Mouse (Mus musculus): ENCODE results near the gene Baz2a. TPM values are rescaled to one million over a fixed set of nuclear protein-coding genes. Genes with fewer than 3 reads are reported as not detected.
A peak's percentile ranks its signal among the peaks of the same experiment; 100 is the strongest.

Gene Baz2a
- total RNA-seq, 1 experiment from 2014 or later, result 17.8 TPM

- ATAC-seq (replicated peaks in 1 of 2; ENCODE audit: insufficient read depth in 1 of 2, low FRiP score in 2 of 2, low TSS enrichment in 1 of 2, low read depth in 1 of 2, poor library complexity in 2 of 2, severe bottlenecking in 2 of 2), result peak; percentile 71 to 73
Observed at GRCm38 (mm10) chr10:128094340-128094968, 3.1 kb downstream of the Baz2a start.

DNA sequence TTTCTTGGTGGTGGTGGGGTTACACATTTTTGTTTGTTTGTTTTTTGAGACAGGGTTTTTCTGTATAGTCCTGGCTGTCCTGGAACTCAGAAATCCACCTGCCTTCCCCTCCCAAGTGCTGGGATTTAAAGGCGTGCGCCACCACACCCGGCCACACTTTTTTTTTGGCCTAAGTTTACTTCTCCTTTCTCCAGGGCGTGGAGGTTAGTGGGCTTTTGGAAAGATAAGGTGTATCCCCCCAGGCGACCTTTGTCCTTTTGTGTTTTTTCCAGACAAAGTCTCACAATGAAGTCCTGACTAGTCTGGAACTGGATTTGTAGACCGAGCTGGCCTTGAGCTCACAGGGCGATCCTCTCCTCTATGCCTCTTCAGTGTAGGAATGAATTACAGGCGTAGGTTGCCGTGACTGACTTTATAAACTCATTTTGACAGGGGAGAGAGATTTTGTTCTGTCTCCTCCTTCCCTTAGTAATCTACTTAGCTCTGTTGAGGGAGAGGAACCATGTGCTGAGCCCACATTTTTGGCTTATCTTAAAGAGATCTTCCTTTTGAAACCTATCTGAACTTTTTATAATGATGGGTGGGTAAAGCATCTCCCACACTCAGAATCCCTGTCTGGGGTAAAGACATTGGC lies 3.7 kb downstream of the Baz2a start:
- ATAC-seq (replicated peaks in 1 of 2; ENCODE audit: insufficient read depth in 1 of 2, low FRiP score in 2 of 2, low TSS enrichment in 1 of 2, low read depth in 1 of 2, poor library complexity in 2 of 2, severe bottlenecking in 2 of 2), result no peak

GRCm38 (mm10) chr10:128096313-128096692 lies 4.9 kb downstream of the Baz2a start:
- no peak for ATAC-seq (replicated peaks in 1 of 2; ENCODE audit: insufficient read depth in 1 of 2, low FRiP score in 2 of 2, low TSS enrichment in 1 of 2, low read depth in 1 of 2, poor library complexity in 2 of 2, severe bottlenecking in 2 of 2)

DNA sequence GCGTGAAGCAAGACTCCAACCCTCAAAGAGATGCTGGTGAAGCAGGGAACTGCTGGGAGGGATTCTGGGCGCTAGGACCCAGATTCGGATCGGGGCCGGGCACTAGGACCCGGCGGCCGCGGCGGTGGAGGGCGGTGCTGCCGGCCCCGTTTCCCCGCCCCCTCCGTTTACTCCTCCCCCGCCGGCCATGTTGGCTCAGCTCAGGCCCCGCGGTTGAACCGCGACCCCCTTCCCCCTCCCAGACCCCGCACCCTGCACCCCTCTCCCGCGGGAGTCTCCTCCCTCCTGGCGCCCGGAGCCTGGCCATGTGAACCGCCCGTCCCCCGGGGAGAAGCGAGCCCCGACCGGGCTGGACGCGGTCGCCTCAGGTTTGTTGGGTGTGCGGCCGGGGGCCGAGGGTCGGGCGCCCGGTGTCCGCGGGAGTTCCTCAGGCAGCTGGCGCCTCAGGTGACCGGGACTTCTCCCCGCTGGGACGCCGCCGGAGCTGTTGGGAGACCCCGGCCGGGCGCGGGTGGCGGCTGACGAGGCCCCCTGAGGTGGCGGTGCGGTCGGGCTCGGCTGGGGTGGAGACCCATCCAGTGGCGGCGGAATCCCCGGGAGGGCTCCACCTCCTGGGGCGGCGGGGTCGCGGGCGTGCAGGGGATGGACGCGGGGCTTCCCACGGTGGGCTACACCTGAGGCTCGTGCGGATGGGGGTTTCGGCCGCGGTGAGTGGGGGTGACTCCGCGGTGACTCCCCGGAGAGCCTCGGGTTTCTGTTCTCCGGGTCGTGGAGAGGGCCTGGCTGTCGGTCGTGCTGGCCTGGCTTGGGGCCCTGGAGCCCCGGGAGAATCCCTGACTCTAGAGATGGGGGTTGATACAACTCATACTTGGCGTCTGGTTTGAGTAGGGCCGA lies 5.6 kb downstream of the Baz2a start:
- ATAC-seq (replicated peaks in 1 of 2; ENCODE audit: insufficient read depth in 1 of 2, low FRiP score in 2 of 2, low TSS enrichment in 1 of 2, low read depth in 1 of 2, poor library complexity in 2 of 2, severe bottlenecking in 2 of 2), result peak; percentile 43

DNA sequence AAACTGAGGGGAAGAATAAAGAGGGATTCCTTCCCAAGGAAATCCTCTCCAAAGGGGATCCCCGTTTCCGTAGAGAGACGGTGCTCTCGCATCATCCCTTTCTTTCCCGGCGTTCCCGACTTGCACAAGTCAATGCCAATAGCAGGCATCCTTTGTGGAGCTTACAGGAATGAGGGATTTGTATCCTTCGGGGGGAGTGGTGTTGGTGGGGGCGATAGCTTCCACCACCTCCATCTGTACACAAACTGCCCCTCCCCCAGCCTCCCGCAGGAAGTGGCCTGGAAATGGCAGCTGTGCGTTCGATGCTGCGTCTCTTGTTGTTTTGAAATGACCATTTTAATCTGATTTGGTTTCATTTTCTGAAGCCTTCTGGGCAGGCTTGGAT lies 6.2 kb downstream of the Baz2a start:
- ATAC-seq (replicated peaks in 1 of 2; ENCODE audit: insufficient read depth in 1 of 2, low FRiP score in 2 of 2, low TSS enrichment in 1 of 2, low read depth in 1 of 2, poor library complexity in 2 of 2, severe bottlenecking in 2 of 2), result no peak

- no peak for ATAC-seq (replicated peaks in 1 of 2; ENCODE audit: insufficient read depth in 1 of 2, low FRiP score in 2 of 2, low TSS enrichment in 1 of 2, low read depth in 1 of 2, poor library complexity in 2 of 2, severe bottlenecking in 2 of 2)
Observed at GRCm38 (mm10) chr10:128110103-128110761, 18.9 kb downstream of the Baz2a start.

DNA sequence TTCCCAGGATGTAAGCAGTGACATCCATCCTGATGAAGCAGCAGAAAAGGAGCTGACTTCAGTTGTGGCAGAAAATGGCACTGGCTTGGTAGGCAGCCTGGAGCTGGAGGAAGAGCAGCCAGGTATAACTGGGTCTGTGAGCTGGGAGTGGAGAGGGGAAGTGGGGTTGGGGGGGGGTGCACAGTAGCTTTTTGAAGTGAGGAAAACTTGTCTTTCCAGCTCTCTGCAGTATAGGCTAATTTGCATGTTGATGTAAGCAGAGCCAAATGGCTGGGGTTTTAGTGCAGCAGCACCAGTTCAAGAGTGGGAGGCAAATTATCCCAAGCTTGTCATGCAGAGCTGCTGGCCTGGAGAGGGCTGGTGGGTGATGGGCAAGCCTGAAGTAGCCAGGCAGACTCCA lies 19.9 kb downstream of the Baz2a start:
- ATAC-seq (replicated peaks in 1 of 2; ENCODE audit: insufficient read depth in 1 of 2, low FRiP score in 2 of 2, low TSS enrichment in 1 of 2, low read depth in 1 of 2, poor library complexity in 2 of 2, severe bottlenecking in 2 of 2), result no peak

DNA sequence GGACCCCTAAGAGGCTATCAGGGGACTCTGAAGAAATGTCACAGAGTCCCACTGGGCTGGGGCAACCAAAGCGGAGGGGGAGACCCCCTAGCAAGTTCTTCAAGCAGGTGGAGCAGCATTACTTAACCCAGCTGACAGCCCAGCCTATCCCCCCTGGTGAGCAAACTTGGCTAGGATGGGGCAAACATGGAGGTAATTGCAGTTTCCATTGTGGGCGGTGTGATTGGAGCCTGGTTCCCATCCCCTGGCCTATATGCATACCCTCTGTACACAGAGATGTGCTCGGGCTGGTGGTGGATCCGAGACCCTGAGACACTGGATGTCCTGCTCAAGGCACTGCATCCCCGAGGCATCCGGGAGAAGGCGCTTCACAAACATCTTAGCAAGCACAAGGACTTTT lies 32.5 kb downstream of the Baz2a start:
- ATAC-seq (replicated peaks in 1 of 2; ENCODE audit: insufficient read depth in 1 of 2, low FRiP score in 2 of 2, low TSS enrichment in 1 of 2, low read depth in 1 of 2, poor library complexity in 2 of 2, severe bottlenecking in 2 of 2), result no peak

DNA sequence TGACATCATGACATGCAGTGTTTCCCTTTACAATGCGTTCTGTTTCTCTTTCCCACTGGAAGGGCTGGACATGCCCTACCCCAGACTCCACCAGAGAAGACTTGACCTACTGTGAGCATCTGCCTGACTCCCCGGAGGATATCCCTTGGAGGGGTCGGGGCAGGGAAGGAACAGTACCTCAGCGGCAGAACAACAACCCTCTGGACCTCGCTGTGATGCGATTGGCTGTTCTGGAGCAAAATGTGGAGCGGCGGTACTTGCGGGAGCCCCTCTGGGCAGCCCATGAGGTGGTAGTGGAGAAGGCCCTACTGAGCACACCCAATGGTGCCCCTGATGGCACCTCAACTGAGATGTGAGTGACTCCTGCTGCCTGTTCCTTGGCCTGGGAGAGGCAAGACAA lies 33.5 kb downstream of the Baz2a start:
- ATAC-seq (replicated peaks in 1 of 2; ENCODE audit: insufficient read depth in 1 of 2, low FRiP score in 2 of 2, low TSS enrichment in 1 of 2, low read depth in 1 of 2, poor library complexity in 2 of 2, severe bottlenecking in 2 of 2), result no peak

- no peak for ATAC-seq (replicated peaks in 1 of 2; ENCODE audit: insufficient read depth in 1 of 2, low FRiP score in 2 of 2, low TSS enrichment in 1 of 2, low read depth in 1 of 2, poor library complexity in 2 of 2, severe bottlenecking in 2 of 2)
Observed at GRCm38 (mm10) chr10:128125951-128126350, 34.6 kb downstream of the Baz2a start.

GRCm38 (mm10) chr10:128127497-128127896 lies 36.1 kb downstream of the Baz2a start:
- ATAC-seq (replicated peaks in 1 of 2; ENCODE audit: insufficient read depth in 1 of 2, low FRiP score in 2 of 2, low TSS enrichment in 1 of 2, low read depth in 1 of 2, poor library complexity in 2 of 2, severe bottlenecking in 2 of 2), result no peak

DNA sequence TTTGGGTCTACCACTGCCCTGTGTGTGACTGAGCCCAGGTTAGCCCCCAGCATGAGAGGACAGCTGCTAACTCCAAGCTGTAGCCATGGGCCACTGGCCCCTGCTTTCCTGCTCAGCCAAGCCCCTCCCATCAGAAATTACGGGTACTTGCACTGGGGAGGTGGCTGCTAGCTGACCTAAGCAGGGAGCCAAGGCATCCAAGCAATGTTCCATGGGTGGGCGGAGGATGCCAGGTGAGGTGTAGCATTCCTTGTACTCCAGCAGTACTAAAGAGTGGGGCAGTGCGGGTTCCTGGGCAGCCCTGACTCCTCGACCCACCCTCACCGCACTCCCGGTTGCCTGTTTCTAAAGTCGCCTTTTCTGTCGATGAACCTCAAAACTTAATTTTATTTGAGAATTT lies 36.8 kb downstream of the Baz2a start:
- ATAC-seq (replicated peaks in 1 of 2; ENCODE audit: insufficient read depth in 1 of 2, low FRiP score in 2 of 2, low TSS enrichment in 1 of 2, low read depth in 1 of 2, poor library complexity in 2 of 2, severe bottlenecking in 2 of 2), result no peak

GRCm38 (mm10) chr10:128131297-128131696 lies 39.9 kb downstream of the Baz2a start:
- peak; percentile 42 to 71; a peak in 1 of 4 replicates for ATAC-seq (replicated peaks in 1 of 2; ENCODE audit: insufficient read depth in 1 of 2, low FRiP score in 2 of 2, low TSS enrichment in 1 of 2, low read depth in 1 of 2, poor library complexity in 2 of 2, severe bottlenecking in 2 of 2)

DNA sequence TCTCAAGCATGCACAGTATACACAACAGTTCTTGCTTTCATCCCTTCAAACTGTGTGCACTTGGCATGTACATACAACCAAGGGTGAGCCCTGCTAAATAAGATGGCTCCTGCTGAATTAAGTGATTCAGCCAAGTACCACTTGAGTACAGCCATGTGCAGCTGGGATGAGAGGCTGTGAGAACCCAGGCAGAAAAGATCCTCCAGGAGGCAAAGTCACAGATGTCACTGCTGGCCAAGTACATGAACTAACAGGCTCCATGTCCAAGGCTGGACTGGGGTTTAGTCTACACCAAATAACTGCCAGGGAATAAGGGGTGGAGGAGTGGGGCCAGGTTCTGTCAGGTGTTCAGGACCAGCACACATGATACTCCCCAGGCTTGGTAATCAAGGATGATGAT lies 40.4 kb downstream of the Baz2a start:
- no peak for ATAC-seq (replicated peaks in 1 of 2; ENCODE audit: insufficient read depth in 1 of 2, low FRiP score in 2 of 2, low TSS enrichment in 1 of 2, low read depth in 1 of 2, poor library complexity in 2 of 2, severe bottlenecking in 2 of 2)

DNA sequence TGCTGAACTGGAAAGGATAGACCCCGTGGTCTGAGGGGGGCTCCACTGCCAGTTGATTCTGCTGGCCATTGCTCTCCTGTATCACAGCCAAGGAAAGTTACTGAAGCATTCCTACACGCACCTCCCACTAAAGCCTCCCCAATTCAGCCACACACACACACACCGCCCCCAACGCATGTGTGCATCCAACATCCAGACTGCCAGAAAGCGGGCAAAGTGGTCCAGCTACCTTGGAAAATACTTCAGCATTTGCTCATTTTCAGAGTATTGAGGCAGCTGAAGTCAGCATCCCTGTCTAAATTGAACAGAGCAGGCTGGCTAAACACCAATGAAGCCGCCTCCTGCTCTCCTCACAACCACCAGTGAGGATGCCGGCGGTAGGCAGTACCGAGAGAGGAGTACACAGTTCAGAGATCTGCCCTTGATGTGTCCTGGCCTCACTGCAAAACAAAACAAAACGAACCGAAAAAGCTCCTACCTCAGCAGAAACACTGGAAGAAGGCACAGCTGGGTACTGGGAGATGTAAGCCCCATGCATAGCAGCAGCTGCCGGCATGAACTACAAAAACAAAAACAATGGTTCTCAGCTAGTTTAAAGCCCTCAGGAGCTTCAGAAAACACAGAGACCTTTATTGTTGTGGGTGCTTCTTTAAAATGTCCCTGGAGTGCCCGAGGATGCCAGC lies 42.4 kb downstream of the Baz2a start:
- no peak for ATAC-seq (replicated peaks in 1 of 2; ENCODE audit: insufficient read depth in 1 of 2, low FRiP score in 2 of 2, low TSS enrichment in 1 of 2, low read depth in 1 of 2, poor library complexity in 2 of 2, severe bottlenecking in 2 of 2)

GRCm38 (mm10) chr10:128135374-128135773 lies 44.0 kb downstream of the Baz2a start:
- no peak for ATAC-seq (replicated peaks in 1 of 2; ENCODE audit: insufficient read depth in 1 of 2, low FRiP score in 2 of 2, low TSS enrichment in 1 of 2, low read depth in 1 of 2, poor library complexity in 2 of 2, severe bottlenecking in 2 of 2)

- ATAC-seq (replicated peaks in 1 of 2; ENCODE audit: insufficient read depth in 1 of 2, low FRiP score in 2 of 2, low TSS enrichment in 1 of 2, low read depth in 1 of 2, poor library complexity in 2 of 2, severe bottlenecking in 2 of 2), result peak; percentile 49 to 71; a peak in 2 of 4 replicates
Observed at GRCm38 (mm10) chr10:128140236-128140952, 49.0 kb downstream of the Baz2a start.

Data from hematopoietic stem cell, adult 5-6 weeks (primary cell).